Mouse (Mus musculus) intestine, postnatal 0 days (tissue): ENCODE results near the gene Olfr1247. TPM values are rescaled to one million over a fixed set of nuclear protein-coding genes. Genes with fewer than 3 reads are reported as not detected.
"Not testable (repeated sequence)": the region's sequence is repeated elsewhere in the genome, so short reads cannot be mapped to it uniquely, and the experiment has no call there.

Source experiments
- ATAC-seq: fragments of 200-750 bp; cut with Nextera tagmentation; 2 replicates; pipeline ENCODE4 v1.8.0; 2017; ENCODE audit warnings: mild to moderate bottlenecking, moderate TSS enrichment, moderate library complexity
- H3K27ac ChIP-seq: fragments of 300-500 bp; sonication (generic); 2 replicates; pipeline ENCODE4 v1.5.1; 2014; ENCODE audit warnings: mild to moderate bottlenecking, low read depth, low read length, moderate library complexity
- H3K27me3 ChIP-seq: fragments of 300-500 bp; sonication (generic); replicated peaks from 2 replicates; pipeline ENCODE4 v1.6.1; 2014; ENCODE audit warnings: low read length, mixed read lengths; ENCODE audit not compliant: control insufficient read depth, insufficient read depth
- H3K36me3 ChIP-seq: fragments of 300-500 bp; sonication (generic); 2 replicates; pipeline ENCODE4 v1.6.1; 2014; ENCODE audit warnings: mild to moderate bottlenecking, moderate library complexity; ENCODE audit not compliant: control insufficient read depth, insufficient read depth
- H3K4me1 ChIP-seq: fragments of 300-500 bp; sonication (generic); replicated peaks from 2 replicates; pipeline ENCODE4 v1.6.1; 2014; ENCODE audit warnings: antibody characterized with exemption, low read length, mixed read lengths; ENCODE audit not compliant: control insufficient read depth, insufficient read depth
- H3K4me2 ChIP-seq: fragments of 300-500 bp; sonication (generic); replicated peaks from 2 replicates; pipeline ENCODE4 v1.6.1; 2014; ENCODE audit warnings: low read depth, mild to moderate bottlenecking, moderate library complexity
- H3K4me3 ChIP-seq: fragments of 300-500 bp; sonication (generic); 2 replicates; pipeline ENCODE4 v1.5.1; 2014; ENCODE audit warnings: low read depth, low read length
- H3K9ac ChIP-seq: fragments of 300-500 bp; sonication (generic); 2 replicates; pipeline ENCODE4 v1.6.1; 2014; ENCODE audit warnings: mild to moderate bottlenecking, low read depth, low read length
- H3K9me3 ChIP-seq: fragments of 300-500 bp; sonication (generic); 2 replicates; pipeline ENCODE4 v1.6.1; 2016; ENCODE audit warnings: mixed run types; ENCODE audit not compliant: control insufficient read depth
- CTCF ChIP-seq: sonication (generic); IDR thresholded peaks from 2 replicates; pipeline ENCODE4 v1.5.1; 2016; ENCODE audit warnings: low read depth, mild to moderate bottlenecking, control low read depth, antibody characterized with exemption, moderate library complexity
- WGBS: fragments of 180-500 bp; shearing (Covaris S2); extraction: QIAGEN DNeasy Blood & Tissue Kit; methylation state at CpG from one replicate; pipeline ENCODE4 v1.1.7; 2014; 5-methylcytosine and 5-hydroxymethylcytosine counted together
- polyA plus RNA-seq: library from polyadenylated mRNA; unstranded; fragments of >200 nt; fragmentation: Nextera tagmentation; extraction: Ambion mirVana; gene quantifications from 2 replicates; pipeline ENCODE4 v1.2.1, GENCODE M21; 2015

Gene Olfr1247
- polyA plus RNA-seq: not detected in 2 replicates

DNA sequence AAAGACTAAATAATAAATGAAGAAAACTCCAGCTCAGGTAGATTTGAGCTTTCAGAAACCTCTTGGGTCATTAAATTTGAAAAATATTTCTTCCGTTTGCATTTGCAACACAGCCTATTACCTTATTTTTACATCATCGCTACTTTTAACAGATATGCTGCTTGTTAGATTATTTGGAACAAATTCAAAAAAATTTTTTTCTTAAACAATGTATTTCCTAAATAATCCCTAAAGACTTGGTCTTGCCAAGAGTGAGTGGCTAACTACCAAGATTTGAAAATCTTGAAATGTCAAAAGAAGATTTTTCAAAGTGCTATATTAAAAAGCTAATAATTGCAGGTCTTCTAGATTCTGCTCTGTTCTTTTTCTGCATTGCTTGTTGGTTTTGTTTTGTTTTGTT is at the start of gene Olfr1247:
TSS of gene Olfr1247 (minus strand) at position 101 of the 400 bp plus-strand sequence.
- no peaks in the 10 kb centered on the region for H3K4me1 ChIP-seq
- H3K4me2 ChIP-seq: no peak within 1 kb of the TSS
- H3K9ac ChIP-seq: no peak within 1 kb of the TSS
- no peak within 1 kb of the TSS for H3K27ac ChIP-seq
- no peaks in the 10 kb centered on the region for H3K9me3 ChIP-seq
- WGBS: 88% methylated on average over 2 of the region's 2 CpGs
- no peaks in the 10 kb centered on the region for H3K36me3 ChIP-seq
- H3K4me3 ChIP-seq: no peak within 1 kb of the TSS
- no peaks in the 10 kb centered on the region for H3K27me3 ChIP-seq
- TF ChIP-seq CTCF: no peak
- no peak for ATAC-seq

DNA sequence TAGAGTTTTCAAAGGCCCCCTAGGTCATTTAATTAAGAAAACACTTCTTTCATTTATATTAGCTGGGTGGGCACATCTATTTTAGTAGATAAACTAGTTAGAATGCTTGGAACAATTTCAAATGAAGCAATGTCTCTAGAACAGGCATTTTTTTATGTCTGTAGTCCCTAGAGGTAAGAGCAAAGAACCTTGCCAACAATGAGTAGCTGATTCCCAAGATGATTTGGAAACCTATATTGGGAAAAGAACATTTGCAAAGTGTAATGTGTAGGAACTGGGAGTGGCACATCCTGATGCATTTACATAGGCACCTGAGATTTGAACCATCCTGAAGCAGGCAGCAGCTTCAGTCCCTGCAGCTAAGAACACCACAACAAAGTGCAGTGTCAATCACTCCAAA is 47.4 kb upstream of the Olfr1247 start, which contains the start of gene Olfr1250:
TSS of gene Olfr1250 (minus strand) at position 101 of the 400 bp plus-strand sequence.
- Histone ChIP-seq H3K4me3 (no peak within 1 kb of the TSS), H3K27me3 (no peaks in the 10 kb centered on the region), H3K9me3 (no peaks in the 10 kb centered on the region), H3K4me2 (no peak within 1 kb of the TSS), H3K36me3 (no peaks in the 10 kb centered on the region), H3K4me1 (no peaks in the 10 kb centered on the region), H3K27ac (no peak within 1 kb of the TSS), H3K9ac (no peak within 1 kb of the TSS)
- ATAC-seq: no peak
- TF ChIP-seq CTCF: no peak

- TF ChIP-seq CTCF: no peak
- H3K4me1 ChIP-seq: no peaks in the 10 kb centered on the region
Observed at GRCm38 (mm10) chr2:89634883-89635282, 21.0 kb upstream of the Olfr1247 start, which contains the start of gene Olfr1249. Gene Olfr1249 (minus strand): TSS chr2:89634983.

DNA sequence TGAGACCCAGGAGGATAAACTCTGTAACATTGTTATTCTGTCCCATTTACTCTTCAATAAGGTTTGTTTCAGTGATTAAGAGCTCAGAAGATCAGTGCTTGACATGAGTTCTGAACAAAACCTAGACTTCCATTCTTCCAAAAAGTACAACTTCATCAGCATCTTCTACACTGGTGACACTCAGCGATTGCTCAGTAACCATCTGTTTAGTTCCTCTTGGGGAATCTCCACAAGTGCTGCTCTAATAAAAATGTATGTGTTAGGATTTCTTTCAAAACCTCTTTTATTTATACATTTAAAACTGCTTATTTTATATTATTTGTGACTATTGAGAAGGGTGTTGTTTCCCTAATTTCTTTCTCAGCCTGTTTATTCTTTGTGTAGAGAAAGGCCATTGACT is 4.2 kb upstream of the Olfr1247 start, which contains the start of gene Olfr1248:
TSS of gene Olfr1248 (minus strand) at position 101 of the 400 bp plus-strand sequence.
- 97% methylated on average over 1 of the region's 1 CpGs for WGBS

More at GRCm38 (mm10) chr2:89634883-89635282, 21.0 kb upstream of the Olfr1247 start, which contains the start of gene Olfr1249:
- H3K36me3 ChIP-seq: no peaks in the 10 kb centered on the region
- no peak within 1 kb of the TSS for H3K4me3 ChIP-seq
- H3K27me3 ChIP-seq: no peaks in the 10 kb centered on the region
- H3K4me2 ChIP-seq: no peak within 1 kb of the TSS
- no peak for ATAC-seq
- WGBS: 89% methylated on average over 2 of the region's 2 CpGs
- no peak within 1 kb of the TSS for H3K9ac ChIP-seq
- H3K9me3 ChIP-seq: no peaks in the 10 kb centered on the region
- H3K27ac ChIP-seq: no peak within 1 kb of the TSS

DNA sequence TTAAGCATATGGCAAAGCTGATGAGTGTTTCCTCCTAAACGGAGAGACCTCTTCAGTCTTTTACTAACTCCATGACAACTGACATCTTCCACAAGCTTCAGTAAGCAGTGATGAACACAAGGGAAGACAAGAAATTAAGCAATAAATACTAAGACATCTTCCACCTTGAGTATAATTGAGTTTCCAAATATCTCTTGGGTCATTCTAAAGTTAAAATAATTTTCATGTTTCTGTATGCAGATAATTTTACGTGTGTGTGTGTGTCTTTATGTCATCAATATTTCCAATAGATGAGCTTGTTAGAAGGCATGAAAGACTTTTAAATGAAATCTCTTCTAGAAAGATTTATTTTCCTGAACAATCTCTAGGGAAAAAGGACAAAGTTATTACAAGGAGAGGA is 20.9 kb downstream of the Olfr1247 start, which contains the start of gene Olfr1246:
TSS of gene Olfr1246 (minus strand) at position 101 of the 400 bp plus-strand sequence.
- no peak within 1 kb of the TSS for H3K4me3 ChIP-seq
- no peak within 1 kb of the TSS for H3K27ac ChIP-seq
- no peak within 1 kb of the TSS for H3K9ac ChIP-seq
- H3K27me3 ChIP-seq: no peaks in the 10 kb centered on the region
- H3K9me3 ChIP-seq: no peaks in the 10 kb centered on the region
- no peaks in the 10 kb centered on the region for H3K4me1 ChIP-seq
- H3K36me3 ChIP-seq: no peaks in the 10 kb centered on the region
- no peak within 1 kb of the TSS for H3K4me2 ChIP-seq
- no peak for ATAC-seq
- TF ChIP-seq CTCF: no peak
- WGBS: 63% methylated on average over 2 of the region's 2 CpGs

More for the DNA sequence above, 4.2 kb upstream of the Olfr1247 start, which contains the start of gene Olfr1248:
- H3K27ac ChIP-seq, H3K9me3 ChIP-seq, H3K4me1 ChIP-seq, H3K27me3 ChIP-seq, H3K4me3 ChIP-seq, H3K36me3 ChIP-seq, ATAC-seq, H3K9ac ChIP-seq, H3K4me2 ChIP-seq: not testable (repeated sequence)

DNA sequence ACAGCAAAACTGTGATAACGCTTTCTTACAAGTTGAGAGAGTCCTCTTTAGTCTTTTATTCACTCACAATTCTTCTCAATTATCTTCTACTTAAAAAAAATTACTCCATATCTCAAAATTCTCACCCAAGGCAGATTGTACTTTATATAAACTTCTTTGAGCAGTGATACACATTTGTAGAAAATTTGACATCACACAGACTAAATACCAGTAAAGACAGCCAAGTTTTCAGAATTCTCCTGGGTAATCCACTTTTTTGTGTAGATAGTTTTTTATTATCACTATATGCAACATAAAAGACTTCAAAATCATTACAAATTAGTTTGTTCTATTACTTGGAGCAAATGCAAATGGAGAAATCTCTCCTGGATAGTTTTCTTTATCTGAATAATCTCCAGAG is 35.6 kb downstream of the Olfr1247 start, which contains the start of gene Olfr1245:
TSS of gene Olfr1245 (minus strand) at position 101 of the 400 bp plus-strand sequence.
- Histone ChIP-seq H3K27ac (no peak within 1 kb of the TSS), H3K4me1 (no peaks in the 10 kb centered on the region), H3K27me3 (no peaks in the 10 kb centered on the region), H3K4me2 (no peak within 1 kb of the TSS), H3K36me3 (no peaks in the 10 kb centered on the region), H3K4me3 (no peak within 1 kb of the TSS), H3K9me3 (peaks cover 3% of the 10 kb centered on the region; the same call in 1 of the 2 replicates), H3K9ac (no peak within 1 kb of the TSS)
- ATAC-seq: no peak
- WGBS: 85% methylated on average over 1 of the region's 1 CpGs
- TF ChIP-seq CTCF: no peak

GRCm38 (mm10) chr2:89562706-89563105 is 51.2 kb downstream of the Olfr1247 start:
- not testable (repeated sequence) for H3K27me3 ChIP-seq, ATAC-seq, H3K9me3 ChIP-seq, H3K4me3 ChIP-seq, H3K36me3 ChIP-seq, H3K4me1 ChIP-seq, H3K4me2 ChIP-seq, H3K27ac ChIP-seq, H3K9ac ChIP-seq
- 59% methylated on average over 2 of the region's 2 CpGs for WGBS

Other genes with a start within 250 kb of the Olfr1247 start
- not detected in 2 replicates for gene Olfr1234, start 249.3 kb downstream of the Olfr1247 start, polyA plus RNA-seq
- gene Olfr1238, start 204.5 kb downstream of the Olfr1247 start, polyA plus RNA-seq: not detected in 2 replicates
- gene Olfr1239, start 193.7 kb downstream of the Olfr1247 start, polyA plus RNA-seq: not detected in 2 replicates
- not detected in 2 replicates for gene Olfr1240, start 171.1 kb downstream of the Olfr1247 start, polyA plus RNA-seq
- not detected in 2 replicates for gene Olfr1241, start 127.0 kb downstream of the Olfr1247 start, polyA plus RNA-seq
- gene Olfr1242, start 115.8 kb downstream of the Olfr1247 start, polyA plus RNA-seq: not detected in 2 replicates
- gene Olfr1243, start 82.6 kb downstream of the Olfr1247 start, polyA plus RNA-seq: not detected in 2 replicates
- gene Olfr1245, start 35.7 kb downstream of the Olfr1247 start, polyA plus RNA-seq: not detected in 2 replicates
- gene Olfr1246, start 21.0 kb downstream of the Olfr1247 start, polyA plus RNA-seq: not detected in 2 replicates
- gene Olfr1248, start 4.1 kb upstream of the Olfr1247 start, polyA plus RNA-seq: not detected in 2 replicates
- gene Olfr1249, start 20.9 kb upstream of the Olfr1247 start, polyA plus RNA-seq: not detected in 2 replicates
- not detected in 2 replicates for gene Olfr1250, start 47.3 kb upstream of the Olfr1247 start, polyA plus RNA-seq
- not detected in 2 replicates for gene Olfr1251, start 57.8 kb upstream of the Olfr1247 start, polyA plus RNA-seq
- not detected in 2 replicates for gene Olfr1252, start 110.9 kb upstream of the Olfr1247 start, polyA plus RNA-seq
- gene Olfr1253, start 143.0 kb upstream of the Olfr1247 start, polyA plus RNA-seq: not detected in 2 replicates
- gene Olfr1254, start 179.5 kb upstream of the Olfr1247 start, polyA plus RNA-seq: not detected in 2 replicates
- gene Olfr1255, start 197.9 kb upstream of the Olfr1247 start, polyA plus RNA-seq: not detected in 2 replicates
- not detected in 2 replicates for gene Olfr1256, start 227.4 kb upstream of the Olfr1247 start, polyA plus RNA-seq
- gene Olfr48, start 234.1 kb upstream of the Olfr1247 start, polyA plus RNA-seq: not detected in 2 replicates